ENCODE assay signal across 14 mouse cellular contexts in genomic region chr19:57969766-57970165, GRCm38 (mm10).
DNase-seq lines count a peak whose midpoint lies in the region; ATAC-seq and TF ChIP-seq lines count a peak whose summit lies in the region.
"Had no signal": no experiment of that assay in that cellular context is flagged by ENCODE, and none has a peak within 500 bp of the region (broad histone marks: within the 10 kb centered on the region; RNA-seq: fewer than 3 reads in every experiment).

No protein-coding gene starts in this region.

- 89% methylated on average over 7 of the region's 7 CpGs for WGBS in stomach, postnatal 0 days

- no peaks in the 10 kb centered on the region for H3K27me3 ChIP-seq in stomach, postnatal 0 days (ENCODE audit: control insufficient read depth, insufficient read depth, low read length)
- H3K27me3 ChIP-seq: neural tube, embryonic 12.5 days had no signal

- peak; percentile 69 to 79 for DNase-seq in layer of hippocampus, adult 18-20 months (ENCODE audit: low spot score in 2 of 2)
- no peak for DNase-seq in layer of hippocampus, postnatal 10 days (ENCODE audit: low spot score in 2 of 2)
- peak; percentile 58 to 66 for DNase-seq in left cerebral cortex, adult 2 months (ENCODE audit: extremely low spot score in 1 of 2, low spot score in 2 of 2)
- peak; percentile 88 for DNase-seq in telencephalon, adult 2 months (ENCODE audit: low read depth, low spot score)
- DNase-seq in stomach, postnatal 0 days (ENCODE audit: low spot score), result no peak
- no peak for DNase-seq in lung, postnatal 36 days
- DNase-seq: cerebellum, adult 11 months; heart, adult 18-20 months had no signal

- no peaks in the 10 kb centered on the region for H3K9me3 ChIP-seq in stomach, postnatal 0 days (ENCODE audit: control insufficient read depth, low read length)
- H3K9me3 ChIP-seq: embryonic facial prominence, embryonic 10.5 days; midbrain, embryonic 10.5 days; neural tube, embryonic 12.5 days had no signal

- no peak for TF ChIP-seq EP300 in stomach, postnatal 0 days (optimal IDR thresholded peaks at IDR 0.05)

- H3K4me1 ChIP-seq in embryonic fibroblast, embryonic 13.5 days (ENCODE audit: control insufficient read depth, insufficient read depth, low read length), result peaks cover 8% of the 10 kb centered on the region
- no peaks in the 10 kb centered on the region for H3K4me1 ChIP-seq in stomach, postnatal 0 days (replicated peaks; ENCODE audit: control insufficient read depth, insufficient read depth)
- H3K4me1 ChIP-seq: embryonic facial prominence, embryonic 10.5 days; midbrain, embryonic 10.5 days; neural tube, embryonic 12.5 days had no signal

- intact Hi-C loops in left cerebral cortex, adult 2 months (cut with DNase I), result loop anchor here (5.0 kb wide), 1 partner anchor 58 kb away; no protein-coding TSS in a partner anchor

- no peak overlapping the region for H3K9ac ChIP-seq in stomach, postnatal 0 days (ENCODE audit: low read length)
- H3K9ac ChIP-seq: lung, embryonic 14.5 days; neural tube, embryonic 12.5 days had no signal

- no peak overlapping the region for H3K4me2 ChIP-seq in stomach, postnatal 0 days (replicated peaks; ENCODE audit: low read depth)
- H3K4me2 ChIP-seq: lung, embryonic 14.5 days; neural tube, embryonic 12.5 days had no signal

- H3K36me3 ChIP-seq in stomach, postnatal 0 days (ENCODE audit: control insufficient read depth, insufficient read depth, low read length), result no peaks in the 10 kb centered on the region
- H3K36me3 ChIP-seq: midbrain, embryonic 10.5 days; neural tube, embryonic 12.5 days had no signal

- TF ChIP-seq CTCF in embryonic fibroblast, embryonic 13.5 days (IDR thresholded peaks at IDR 0.05; ENCODE audit: borderline replicate concordance, insufficient read depth, low read length), result no peak
- no peak for TF ChIP-seq CTCF in left cerebral cortex, adult 2 months (IDR thresholded peaks at IDR 0.05)
- no peak for TF ChIP-seq CTCF in stomach, postnatal 0 days (IDR thresholded peaks at IDR 0.05; ENCODE audit: low read depth)

- H3K27ac ChIP-seq in embryonic fibroblast, embryonic 13.5 days (ENCODE audit: insufficient read depth, low read length), result peak overlapping the region; percentile 89
- peak overlapping the region; percentile 91 for H3K27ac ChIP-seq in left cerebral cortex, adult 2 months
- H3K27ac ChIP-seq in stomach, postnatal 0 days (replicated peaks), result no peak overlapping the region
- H3K27ac ChIP-seq: embryonic facial prominence, embryonic 10.5 days; midbrain, embryonic 10.5 days; neural tube, embryonic 12.5 days had no signal

- no peak for TF ChIP-seq POLR2A in embryonic fibroblast, embryonic 13.5 days (IDR thresholded peaks at IDR 0.05; ENCODE audit: low read depth, low read length)

- no peak for ATAC-seq in stomach, postnatal 0 days (ENCODE audit: low FRiP score, low TSS enrichment)
- ATAC-seq: inflammation-experienced regulatory T-cells, adult 6 months had no signal

- H3K4me3 ChIP-seq in embryonic fibroblast, embryonic 13.5 days (ENCODE audit: insufficient read depth, low read length), result no peak overlapping the region
- H3K4me3 ChIP-seq in left cerebral cortex, adult 2 months, result peak overlapping the region; percentile 13; the same call in 1 of the 2 replicates
- no peak overlapping the region for H3K4me3 ChIP-seq in stomach, postnatal 0 days (ENCODE audit: low read depth, low read length)
- H3K4me3 ChIP-seq: embryonic facial prominence, embryonic 10.5 days; midbrain, embryonic 10.5 days; neural tube, embryonic 12.5 days had no signal

Comparison
In these comparisons a context has a peak if more than half of its experiments do, and no peak if none do; other contexts are left out.
1. DNase-seq: peak in layer of hippocampus, adult 18-20 months (2 of 2), left cerebral cortex, adult 2 months (2 of 2) and telencephalon, adult 2 months (single experiment); none in layer of hippocampus, postnatal 10 days (0 of 2), stomach, postnatal 0 days (single experiment) and lung, postnatal 36 days (single experiment).